Mouse (Mus musculus) testis, adult 2 months (tissue): ENCODE data around the gene Clk1.

Source experiments
- CTCF ChIP-seq: fragments of 200-500 bp; IDR thresholded peaks from 2 replicates; pipeline ENCODE4 v1.5.1; 2012; ENCODE audit warnings: low read depth, mild to moderate bottlenecking, inconsistent platforms, low read length, moderate library complexity; ENCODE audit not compliant: control insufficient read depth, insufficient read depth, insufficient replicate concordance
- POLR2A ChIP-seq: fragments of 200-500 bp; IDR thresholded peaks from 2 replicates; pipeline ENCODE4 v1.6.1; 2012; ENCODE audit warnings: low read depth, mild to moderate bottlenecking, inconsistent platforms, low read length, moderate library complexity; ENCODE audit not compliant: control insufficient read depth

- TF ChIP-seq CTCF (no peak), POLR2A (no peak)
These were observed 26.1 kb downstream of the Clk1 start for GRCm38 (mm10) chr1:58397731-58398130.
